Mouse (Mus musculus): ENCODE results near the gene Gramd1a. TPM values are rescaled to one million over a fixed set of nuclear protein-coding genes. Genes with fewer than 3 reads are reported as not detected.

Gene Gramd1a
- polyA plus RNA-seq, 1 experiment from 2014 or later = 68.2 TPM

- WGBS = 66% methylated on average over 3 of the region's 3 CpGs
Measured at GRCm38 (mm10) chr7:31163666-31164577, 8.2 kb upstream of the Gramd1a start.

GRCm38 (mm10) chr7:31162324-31162723 is 6.6 kb upstream of the Gramd1a start:
- Histone ChIP-seq H3K9ac (no peak overlapping the region), H3K4me1 (no peaks in the 10 kb centered on the region), H3K27me3 (no peaks in the 10 kb centered on the region), H3K27ac (no peak overlapping the region), H3K36me3 (no peaks in the 10 kb centered on the region), H3K4me2 (no peak overlapping the region), H3K9me3 (no peaks in the 10 kb centered on the region), H3K4me3 (no peak overlapping the region)
- no peak for ATAC-seq (ENCODE audit: insufficient number of reproducible peaks, low FRiP score, low TSS enrichment, low read depth)
- WGBS = 75% methylated on average over 11 of the region's 11 CpGs

More at GRCm38 (mm10) chr7:31163666-31164577, 8.2 kb upstream of the Gramd1a start:
- Histone ChIP-seq H3K27ac (no peak overlapping the region), H3K9ac (no peak overlapping the region), H3K4me2 (no peak overlapping the region), H3K9me3 (no peaks in the 10 kb centered on the region), H3K36me3 (no peaks in the 10 kb centered on the region), H3K4me1 (no peaks in the 10 kb centered on the region), H3K4me3 (no peak overlapping the region), H3K27me3 (no peaks in the 10 kb centered on the region)
- no peak for ATAC-seq (ENCODE audit: insufficient number of reproducible peaks, low FRiP score, low TSS enrichment, low read depth)

GRCm38 (mm10) chr7:31161831-31162230 is 6.1 kb upstream of the Gramd1a start:
- Histone ChIP-seq H3K36me3 (no peaks in the 10 kb centered on the region), H3K9ac (no peak overlapping the region), H3K27ac (no peak overlapping the region), H3K4me2 (no peak overlapping the region), H3K4me1 (no peaks in the 10 kb centered on the region), H3K9me3 (no peaks in the 10 kb centered on the region), H3K27me3 (no peaks in the 10 kb centered on the region), H3K4me3 (no peak overlapping the region)
- WGBS = 51% methylated on average over 3 of the region's 3 CpGs
- no peak for ATAC-seq (ENCODE audit: insufficient number of reproducible peaks, low FRiP score, low TSS enrichment, low read depth)

- no peak overlapping the region for H3K9ac ChIP-seq
- ATAC-seq (ENCODE audit: insufficient number of reproducible peaks, low FRiP score, low TSS enrichment, low read depth) = no peak
- 77% methylated on average over 3 of the region's 3 CpGs for WGBS
Measured at GRCm38 (mm10) chr7:31161246-31161645, 5.5 kb upstream of the Gramd1a start.

DNA sequence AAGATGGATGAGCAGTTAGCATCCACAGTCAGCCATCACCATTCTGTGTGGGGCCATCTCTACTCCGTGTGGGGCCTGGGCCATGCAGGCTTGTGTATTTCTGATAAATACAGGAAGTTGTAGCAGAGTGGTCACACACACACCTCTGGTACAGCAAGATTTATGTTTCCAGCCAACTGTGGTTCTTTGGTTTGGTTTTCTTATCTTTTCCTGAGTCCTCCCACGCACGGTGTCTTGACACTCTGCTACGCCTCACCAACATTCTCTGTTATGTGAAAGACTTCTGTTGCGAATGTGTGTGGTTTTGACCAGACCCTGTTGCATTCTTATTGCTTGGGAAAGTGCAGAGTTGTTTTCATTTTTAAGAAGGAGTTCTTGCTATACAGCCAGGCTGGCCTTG is 5.1 kb upstream of the Gramd1a start:
- no peak for ATAC-seq (ENCODE audit: insufficient number of reproducible peaks, low FRiP score, low TSS enrichment, low read depth)
- H3K9me3 ChIP-seq = no peaks in the 10 kb centered on the region
- WGBS = 82% methylated on average over 5 of the region's 5 CpGs
- no peaks in the 10 kb centered on the region for H3K36me3 ChIP-seq
- H3K27ac ChIP-seq = no peak overlapping the region
- peaks cover 3% of the 10 kb centered on the region for H3K4me1 ChIP-seq
- no peaks in the 10 kb centered on the region for H3K27me3 ChIP-seq
- no peak overlapping the region for H3K4me2 ChIP-seq
- no peak overlapping the region for H3K4me3 ChIP-seq
- H3K9ac ChIP-seq = no peak overlapping the region

More at GRCm38 (mm10) chr7:31161246-31161645, 5.5 kb upstream of the Gramd1a start:
- Histone ChIP-seq H3K27ac (no peak overlapping the region), H3K4me1 (no peaks in the 10 kb centered on the region), H3K9me3 (no peaks in the 10 kb centered on the region), H3K36me3 (no peaks in the 10 kb centered on the region), H3K27me3 (no peaks in the 10 kb centered on the region), H3K4me2 (no peak overlapping the region), H3K4me3 (no peak overlapping the region)

DNA sequence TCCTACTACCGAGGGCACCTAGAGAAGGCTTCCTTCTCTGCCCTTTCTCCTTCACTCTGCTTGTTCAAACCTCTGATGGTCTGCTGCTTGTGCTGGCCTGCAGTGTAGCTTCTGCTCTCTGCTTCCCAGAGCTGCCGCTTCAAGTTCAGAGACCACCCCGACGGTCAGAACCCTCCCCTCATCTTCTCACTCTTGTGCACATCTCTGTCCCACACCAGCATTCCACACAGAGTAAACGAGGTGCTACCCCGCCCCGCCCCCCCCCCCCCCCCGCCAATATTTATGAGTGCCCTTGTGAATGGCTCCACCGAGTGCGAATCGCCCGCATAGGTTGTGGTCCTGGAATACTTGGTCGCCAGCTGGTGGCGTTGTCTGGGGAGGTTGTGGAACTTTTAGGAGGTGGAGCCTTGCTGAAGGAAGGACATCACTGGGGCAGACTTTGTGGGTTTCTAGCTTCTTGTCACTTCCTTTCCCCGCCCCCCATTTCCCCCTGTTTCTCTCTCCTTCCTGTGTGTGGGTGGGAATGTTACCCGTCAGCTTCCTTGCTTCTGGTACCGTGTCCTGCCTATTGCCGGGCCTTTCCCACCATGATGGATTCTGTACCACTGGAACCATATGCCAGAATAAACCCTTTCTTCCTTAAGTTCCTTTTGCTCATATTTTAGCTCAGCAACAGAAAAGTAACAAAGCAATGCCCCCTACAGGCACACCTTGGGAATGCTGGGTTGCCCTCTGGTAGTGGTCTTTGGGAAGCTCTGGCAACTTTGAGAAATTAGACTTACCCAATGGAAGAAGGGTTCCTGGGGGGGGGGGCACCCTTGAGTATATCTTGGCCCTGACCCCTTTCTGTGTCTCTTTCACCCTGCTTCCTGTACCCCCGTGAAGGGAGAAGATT is 585 bp upstream of the Gramd1a start:
- ATAC-seq (ENCODE audit: insufficient number of reproducible peaks, low FRiP score, low TSS enrichment, low read depth) = no peak
- no peak overlapping the region for H3K4me2 ChIP-seq
- no peaks in the 10 kb centered on the region for H3K36me3 ChIP-seq
- H3K4me3 ChIP-seq = no peak overlapping the region
- H3K27me3 ChIP-seq = no peaks in the 10 kb centered on the region
- H3K4me1 ChIP-seq = peaks cover 15% of the 10 kb centered on the region
- 32% methylated on average over 15 of the region's 19 CpGs for WGBS
- no peaks in the 10 kb centered on the region for H3K9me3 ChIP-seq
- peak overlapping the region; percentile 30; the same call in 1 of the 2 replicates for H3K27ac ChIP-seq
- H3K9ac ChIP-seq = no peak overlapping the region

GRCm38 (mm10) chr7:31153536-31154320 is 2.0 kb downstream of the Gramd1a start:
- Histone ChIP-seq H3K9me3 (no peaks in the 10 kb centered on the region), H3K9ac (no peak overlapping the region), H3K36me3 (no peaks in the 10 kb centered on the region), H3K27ac (no peak overlapping the region), H3K4me3 (no peak overlapping the region), H3K27me3 (no peaks in the 10 kb centered on the region), H3K4me2 (no peak overlapping the region), H3K4me1 (peaks cover 29% of the 10 kb centered on the region)
- WGBS = 86% methylated on average over 6 of the region's 6 CpGs
- no peak for ATAC-seq (ENCODE audit: insufficient number of reproducible peaks, low FRiP score, low TSS enrichment, low read depth)

DNA sequence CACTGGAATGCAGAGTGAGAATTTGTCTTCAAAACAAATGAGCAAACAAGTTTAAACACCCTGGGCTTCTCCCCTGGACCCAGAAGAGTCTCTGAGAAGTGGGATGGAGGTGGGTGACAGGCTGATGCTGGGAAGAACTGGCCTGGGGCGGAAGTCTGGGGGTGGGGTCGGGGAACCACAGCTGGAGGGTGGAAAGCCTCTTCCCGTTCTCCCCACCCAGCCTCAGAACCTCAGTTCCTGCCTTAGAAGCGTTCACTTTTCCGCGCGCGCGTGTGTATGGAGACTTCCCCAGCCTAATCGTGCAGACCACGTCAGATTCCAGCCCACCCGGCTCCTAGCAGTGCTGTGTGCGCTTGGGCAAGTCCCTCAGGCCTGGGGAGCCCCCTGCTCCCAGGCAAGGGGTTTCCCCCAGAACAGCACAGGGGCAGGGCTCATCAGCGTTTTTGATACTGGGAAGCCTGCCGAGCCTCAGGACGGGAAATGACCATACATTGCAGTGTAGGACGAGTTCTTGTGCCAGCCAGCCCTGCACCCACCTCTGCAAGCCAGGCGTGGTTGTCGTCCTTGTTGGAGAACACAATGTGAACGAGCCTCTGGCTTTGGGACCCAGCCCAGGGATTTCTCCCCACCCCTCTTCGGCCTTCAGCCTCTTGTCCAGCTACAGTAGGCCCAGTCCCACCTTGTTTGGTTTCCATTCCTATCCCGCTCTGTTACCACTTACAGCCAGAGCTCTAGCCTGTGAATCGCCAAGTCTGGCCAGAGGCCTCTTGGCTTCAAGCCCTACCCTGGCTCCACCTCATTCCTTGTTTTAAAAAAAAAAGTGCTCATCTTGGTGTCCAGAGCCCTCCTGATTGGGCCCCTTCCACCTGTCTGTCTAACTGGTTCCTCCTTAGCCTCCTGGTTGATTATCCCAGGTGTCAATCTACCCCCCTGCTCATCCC is 4.1 kb downstream of the Gramd1a start:
- Histone ChIP-seq H3K27me3 (no peaks in the 10 kb centered on the region), H3K36me3 (no peaks in the 10 kb centered on the region), H3K4me3 (peak overlapping the region; percentile 92), H3K4me1 (peaks cover 44% of the 10 kb centered on the region), H3K4me2 (peak overlapping the region; percentile 71), H3K27ac (peak overlapping the region; percentile 94), H3K9ac (peak overlapping the region; percentile 92), H3K9me3 (no peaks in the 10 kb centered on the region)
- peak; percentile 64 for ATAC-seq (ENCODE audit: insufficient number of reproducible peaks, low FRiP score, low TSS enrichment, low read depth)
- 9% methylated on average over 23 of the region's 23 CpGs for WGBS

DNA sequence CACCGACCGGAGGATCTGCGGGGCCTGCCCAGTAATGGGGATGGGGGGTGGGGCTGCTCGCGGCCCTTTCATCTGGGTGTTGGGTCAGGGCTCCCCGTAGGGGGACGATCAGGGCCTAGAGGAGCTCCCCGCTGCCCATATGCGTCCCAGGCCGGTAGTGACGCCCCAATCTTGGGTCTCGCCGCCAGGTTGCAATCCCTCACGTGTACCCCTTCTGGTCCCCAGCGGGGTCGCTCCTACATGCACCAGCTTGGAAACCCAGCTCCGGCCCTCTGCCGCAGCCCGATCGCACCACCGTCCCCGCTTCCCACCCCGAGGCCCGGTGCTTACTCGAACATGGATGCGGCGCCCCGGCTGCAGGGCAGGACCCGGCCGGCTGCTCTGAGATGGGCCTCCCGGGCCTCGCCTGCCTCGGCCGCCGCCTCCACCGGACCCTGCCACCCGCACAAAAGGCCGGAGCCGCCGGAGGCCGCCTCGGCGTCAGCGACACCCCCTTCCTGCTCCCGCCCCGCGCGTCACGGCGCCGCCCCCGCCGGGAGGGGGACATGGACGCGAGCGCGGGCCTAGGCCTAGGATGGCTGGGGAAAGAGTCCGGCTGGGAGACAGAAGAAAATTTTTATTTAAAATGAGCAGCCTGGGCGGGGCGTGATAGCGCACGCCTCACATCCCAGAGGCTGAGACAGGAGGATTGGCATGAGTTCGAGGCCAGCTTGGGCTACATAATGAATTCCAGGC is 5.0 kb downstream of the Gramd1a start:
- H3K4me1 ChIP-seq = peaks cover 40% of the 10 kb centered on the region
- peak overlapping the region; percentile 94 for H3K27ac ChIP-seq
- WGBS = under 1% methylated on average over 63 of the region's 63 CpGs
- no peaks in the 10 kb centered on the region for H3K9me3 ChIP-seq
- no peaks in the 10 kb centered on the region for H3K27me3 ChIP-seq
- H3K36me3 ChIP-seq = no peaks in the 10 kb centered on the region
- peak overlapping the region; percentile 71 for H3K4me2 ChIP-seq
- peak overlapping the region; percentile 92 for H3K4me3 ChIP-seq
- peak; percentile 84 for ATAC-seq (ENCODE audit: insufficient number of reproducible peaks, low FRiP score, low TSS enrichment, low read depth)
- peak overlapping the region; percentile 92 for H3K9ac ChIP-seq
